Mouse (Mus musculus) MEL (cell line): ENCODE measurements around the gene Gm6993.

Experiments
- CTCF ChIP-seq, 3 experiments: IDR thresholded peaks in 2 of 3; conservative IDR thresholded peaks in 1 of 3; 2 replicates each; pipeline ENCODE4 v1.5.1; 2011 to 2012; ENCODE audit warnings: low read length in 3 of 3, low read depth in 2 of 3, mild to moderate bottlenecking in 2 of 3, improper control_type of control experiment in 1 of 3, inconsistent platforms in 1 of 3, mixed read lengths in 1 of 3, moderate library complexity in 1 of 3; ENCODE audit not compliant: control insufficient read depth in 1 of 3, insufficient read depth in 1 of 3, poor library complexity in 1 of 3, severe bottlenecking in 1 of 3
- ELF1 ChIP-seq: IDR thresholded peaks from 2 replicates; pipeline ENCODE4 v1.6.1; 2014; ENCODE audit warnings: low read depth, mild to moderate bottlenecking, inconsistent platforms, low read length, improper control_type of control experiment, moderate library complexity
- EP300 ChIP-seq, 2 experiments: IDR thresholded peaks; 2 replicates each; pipeline ENCODE4 v1.6.1; 2011; ENCODE audit warnings: improper control_type of control experiment in 2 of 2, low read length in 2 of 2, low read depth in 1 of 2, mild to moderate bottlenecking in 1 of 2
- ETS1 ChIP-seq: IDR thresholded peaks from 2 replicates; pipeline ENCODE4 v1.6.1; 2012; ENCODE audit warnings: low read depth, mild to moderate bottlenecking, inconsistent platforms, low read length, improper control_type of control experiment, moderate library complexity
- GABPA ChIP-seq: IDR thresholded peaks from 2 replicates; pipeline ENCODE4 v1.6.1; 2012; ENCODE audit warnings: low read depth, mild to moderate bottlenecking, inconsistent platforms, low read length, improper control_type of control experiment, moderate library complexity
- GATA1 ChIP-seq: IDR thresholded peaks from 2 replicates; pipeline ENCODE4 v1.6.1; 2011; ENCODE audit warnings: low read depth, low read length, improper control_type of control experiment
- MAX ChIP-seq: IDR thresholded peaks from 2 replicates; pipeline ENCODE4 v1.6.1; 2011; ENCODE audit warnings: low read length, improper control_type of control experiment
- MYB ChIP-seq: IDR thresholded peaks from 2 replicates; pipeline ENCODE4 v1.6.1; 2011; ENCODE audit warnings: mild to moderate bottlenecking, low read depth, low read length, improper control_type of control experiment
- NELFE ChIP-seq: IDR thresholded peaks from 2 replicates; pipeline ENCODE4 v1.6.1; 2011; ENCODE audit warnings: low read depth, low read length, improper control_type of control experiment
- POLR2A ChIP-seq, 2 experiments: IDR thresholded peaks; 2 replicates each; pipeline ENCODE4 v1.6.1; 2011 to 2012; ENCODE audit warnings: low read length in 2 of 2, mild to moderate bottlenecking in 2 of 2, control low read depth in 1 of 2, improper control_type of control experiment in 1 of 2, low read depth in 1 of 2, moderate library complexity in 1 of 2; ENCODE audit not compliant: control insufficient read depth in 1 of 2, insufficient read depth in 1 of 2, poor library complexity in 1 of 2
- TAL1 ChIP-seq: IDR thresholded peaks from 2 replicates; pipeline ENCODE4 v1.6.1; 2012; ENCODE audit warnings: mild to moderate bottlenecking, inconsistent platforms, low read length, moderate library complexity, mixed read lengths
- TBP ChIP-seq: IDR thresholded peaks from 2 replicates; pipeline ENCODE4 v1.8.0; 2011; ENCODE audit warnings: low read depth, low read length, improper control_type of control experiment

DNA sequence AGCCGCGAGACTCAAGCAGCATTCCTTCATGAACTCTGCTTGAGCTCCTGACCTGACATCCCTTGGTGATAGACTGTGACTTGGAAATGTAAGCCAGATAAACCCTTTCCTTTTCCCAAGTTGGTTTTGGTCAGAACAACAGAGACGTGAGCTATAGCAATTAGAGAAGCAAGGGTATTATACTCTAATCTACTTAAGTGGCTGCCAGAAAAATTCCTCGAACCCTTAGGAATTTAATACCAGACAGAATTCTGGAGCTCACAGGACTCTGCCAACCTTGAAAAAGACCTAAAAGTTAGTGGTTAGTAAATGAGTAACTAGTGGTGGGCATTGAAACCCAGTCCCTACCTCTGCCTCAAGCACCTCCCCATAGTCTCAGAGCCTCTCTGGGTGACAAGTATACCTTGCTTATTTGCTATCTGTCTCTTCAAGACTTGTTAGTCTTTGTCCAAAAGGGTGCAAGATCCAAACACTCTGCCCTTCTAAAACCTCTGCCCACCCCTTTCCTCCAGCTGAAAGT, 43.1 kb downstream of the Gm6993 start:
- TF ChIP-seq EP300 (IDR thresholded peaks at IDR 0.05; ENCODE audit: low read depth in 1 of 2, low read length in 2 of 2) (no peak), ELF1 (no peak), CTCF (IDR thresholded peaks at IDR 0.05 in 2 of 3, conservative IDR thresholded peaks at IDR 0.05 in 1 of 3; ENCODE audit: control insufficient read depth in 1 of 3, insufficient read depth in 1 of 3, low read depth in 2 of 3, low read length in 3 of 3, poor library complexity in 1 of 3, severe bottlenecking in 1 of 3) (no peak), GATA1 (no peak), MAX (no peak), TBP (no peak), TAL1 (no peak), GABPA (no peak), MYB (no peak), POLR2A (IDR thresholded peaks at IDR 0.05; ENCODE audit: control insufficient read depth in 1 of 2, insufficient read depth in 1 of 2, low read depth in 1 of 2, low read length in 2 of 2, poor library complexity in 1 of 2) (no peak), ETS1 (no peak), NELFE (no peak)
